Mouse (Mus musculus) neutrophil, adult 59 days (primary cell): ENCODE results near the gene Spryd3. TPM values are rescaled to one million over a fixed set of nuclear protein-coding genes. Genes with fewer than 3 reads are reported as not detected.

Source experiments
- total RNA-seq, 2 experiments: library from RNA; stranded (reverse); gene quantifications; 1 replicate in 1 of 2; 2 replicates in 1 of 2; pipeline ENCODE4 v1.2.4; 2023

Spryd3 gene
- 10 to 100 TPM; 21.7 to 27.2 TPM for total RNA-seq

DNA sequence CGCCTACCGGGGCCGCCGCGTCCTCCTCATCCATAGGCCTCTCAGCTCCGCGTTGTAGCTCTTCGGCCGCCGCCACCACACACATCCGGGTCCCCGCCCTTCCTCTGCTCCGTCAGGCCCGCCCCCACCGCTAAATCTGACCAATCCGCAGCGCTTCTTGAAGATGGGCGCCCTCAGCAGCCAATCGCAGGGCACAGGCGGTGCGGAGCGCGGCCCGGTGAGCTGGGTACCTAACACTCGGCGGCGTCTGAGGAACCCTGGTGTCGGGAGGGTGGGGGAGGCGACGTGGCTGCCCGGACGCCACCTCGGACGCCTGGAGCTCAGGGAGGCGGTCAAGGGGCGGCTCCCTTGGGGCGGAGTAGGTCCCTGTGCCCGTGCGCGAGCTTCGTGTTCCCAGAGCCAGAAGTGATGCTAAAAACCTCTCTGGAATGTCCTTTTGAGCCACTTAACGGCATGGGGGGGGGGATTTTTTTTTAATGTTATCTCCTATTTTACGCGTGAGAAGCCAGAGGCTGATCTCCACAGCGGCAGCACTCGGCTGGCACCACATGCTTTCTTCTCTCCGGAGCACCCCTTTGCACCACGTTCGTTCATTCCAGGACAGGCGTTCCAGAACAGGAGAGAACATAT lies at the start of gene Spryd3:
Spryd3 (minus strand) TSS at position 106 of the 630 bp plus-strand sequence.

DNA sequence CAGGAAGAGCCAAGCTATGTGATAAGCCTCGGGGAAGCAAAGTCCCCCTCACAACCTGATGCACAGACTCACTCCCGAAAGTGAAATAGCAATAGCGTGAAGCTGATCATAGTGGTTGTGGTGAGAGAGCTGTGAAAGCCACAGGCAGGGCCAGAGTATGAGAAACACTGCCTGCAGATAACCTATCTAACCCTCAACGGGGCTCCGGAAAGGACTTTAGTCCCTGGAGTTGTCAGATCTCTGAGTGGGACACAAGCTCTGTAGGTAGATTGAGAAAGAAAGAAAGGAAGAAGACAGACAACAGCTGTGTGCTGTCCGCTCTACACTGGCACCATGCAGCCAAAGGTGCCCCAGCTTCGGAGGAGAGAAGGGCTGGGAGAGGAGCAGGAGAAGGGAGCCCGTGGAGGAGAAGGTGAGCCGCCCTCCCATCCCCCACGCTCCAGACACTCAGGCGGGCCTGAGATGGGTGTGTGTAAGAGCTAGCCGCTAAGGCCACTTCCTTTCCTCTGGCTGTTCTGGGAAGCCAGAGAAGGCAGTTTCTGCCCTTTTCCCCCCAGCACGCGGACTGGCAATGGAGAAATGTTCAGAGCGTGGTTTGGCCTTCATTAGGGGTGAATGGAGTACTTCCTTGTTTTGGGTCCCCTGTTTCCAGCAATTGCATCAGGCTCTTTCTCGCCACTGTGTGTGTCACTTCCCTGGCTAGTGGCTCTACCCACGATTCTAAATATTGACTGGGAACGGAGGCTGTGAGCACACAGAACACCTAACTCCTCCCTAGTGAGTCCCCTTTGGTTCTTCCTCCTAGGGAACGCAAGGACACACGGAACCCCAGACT lies 14.5 kb upstream of the Spryd3 start, which contains the start of gene Soat2:
Soat2 (plus strand) TSS at position 226 of the 835 bp plus-strand sequence.

DNA sequence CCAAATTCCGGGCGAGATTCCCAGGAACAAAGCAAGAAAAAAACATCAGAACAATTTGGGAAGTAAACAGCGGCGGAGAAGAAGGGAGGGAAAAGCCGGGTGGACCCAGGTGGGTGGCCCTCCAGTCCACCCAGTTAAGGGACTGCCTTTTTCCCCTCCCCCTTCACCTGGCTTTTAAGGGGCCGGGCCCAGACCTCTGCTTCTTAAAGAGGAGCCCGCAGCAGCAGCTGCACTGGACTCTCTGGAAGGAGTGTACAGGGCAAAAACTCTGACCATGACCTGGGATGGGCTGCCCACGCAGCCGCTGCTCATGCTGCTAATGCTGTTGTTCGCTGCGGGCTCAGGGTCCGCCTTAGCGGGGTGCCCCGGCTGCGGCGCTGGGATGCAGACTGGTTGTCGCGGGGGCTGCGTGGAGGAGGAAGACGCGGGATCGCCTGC lies 8.3 kb upstream of the Spryd3 start, which contains the start of gene Igfbp6:
Igfbp6 (plus strand) TSS at position 89 of the 438 bp plus-strand sequence.

DNA sequence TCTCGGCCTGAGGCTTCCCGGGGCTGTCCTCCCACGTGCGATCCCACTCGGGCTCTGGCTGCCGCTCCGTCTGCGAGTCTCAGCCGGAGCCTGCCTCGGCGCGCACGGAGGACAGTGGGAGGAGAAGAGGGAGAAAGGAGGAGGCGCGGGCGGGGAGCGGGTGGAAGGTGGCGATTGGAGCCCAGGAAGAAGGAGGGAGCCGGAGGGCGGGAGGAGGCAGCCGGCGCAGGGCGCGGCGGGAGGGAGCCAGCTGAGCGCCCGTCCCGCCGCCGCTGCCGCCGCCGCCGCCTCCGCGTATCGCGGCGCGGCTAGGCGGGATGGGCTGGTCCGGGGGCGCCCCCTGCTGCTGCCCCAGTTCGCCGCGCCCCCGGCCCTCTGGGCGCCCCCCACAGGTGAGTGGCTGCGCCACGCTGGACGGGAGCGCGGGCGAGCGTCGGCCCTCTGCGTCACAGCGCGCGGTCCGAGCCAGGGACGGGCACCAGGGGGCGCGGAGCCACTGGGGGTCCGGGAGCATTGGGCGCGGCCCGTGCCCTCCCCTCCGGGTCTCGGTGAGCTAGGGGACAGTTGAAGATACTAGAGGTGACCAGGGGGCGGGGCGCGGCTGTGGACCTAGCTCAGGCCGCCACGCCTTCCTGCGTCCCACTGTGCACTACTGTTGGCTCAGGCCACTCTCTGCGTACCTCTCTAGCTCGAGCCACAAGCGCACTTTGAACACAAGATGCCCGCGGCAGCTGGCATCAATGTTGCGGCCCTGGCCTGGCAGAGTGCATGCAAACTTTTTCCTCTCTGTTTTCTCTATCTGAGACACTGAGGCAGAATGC lies 35.7 kb downstream of the Spryd3 start, which contains the start of gene Tns2:
Tns2 (plus strand) TSS at position 253 of the 821 bp plus-strand sequence.

DNA sequence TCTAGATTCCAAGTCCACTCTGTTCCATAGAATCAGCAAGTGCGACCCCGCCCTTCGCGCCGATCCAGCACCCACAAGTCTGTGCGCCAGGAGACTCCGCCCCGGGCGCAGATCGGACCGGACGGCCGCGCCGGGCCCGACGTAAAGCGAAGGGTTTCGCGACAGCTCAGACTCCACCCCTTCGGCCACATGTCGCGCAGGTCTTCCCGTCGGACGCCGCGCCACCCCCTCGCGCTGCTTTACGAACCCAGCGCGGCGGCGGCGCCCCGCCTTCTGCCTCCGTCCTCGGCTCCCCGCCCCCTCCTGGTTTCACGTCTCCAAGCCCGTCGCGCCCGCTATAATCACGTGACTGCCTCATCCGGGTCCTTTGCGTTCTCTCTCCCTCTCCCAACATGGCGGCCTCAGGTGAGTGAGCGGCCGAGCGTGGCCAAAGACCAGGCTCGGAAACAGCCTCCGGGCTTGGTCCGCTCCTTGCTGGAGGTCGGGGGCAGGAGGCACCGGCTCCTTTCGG lies 62.4 kb downstream of the Spryd3 start, which contains the start of gene Eif4b:
Eif4b (plus strand) TSS at position 215 of the 511 bp plus-strand sequence.

Other genes with a start within 250 kb of the Spryd3 start
- not detected for gene Krt76, start 243.3 kb downstream of the Spryd3 start, total RNA-seq
- gene Krt4, start 211.5 kb downstream of the Spryd3 start, total RNA-seq: not detected
- not detected for gene Krt79, start 195.9 kb downstream of the Spryd3 start, total RNA-seq
- not detected for gene Krt78, start 181.9 kb downstream of the Spryd3 start, total RNA-seq
- not detected for gene Krt8, start 131.8 kb downstream of the Spryd3 start, total RNA-seq
- under 1 TPM; 0.26 to 0.73 TPM for gene Krt18, start 108.1 kb downstream of the Spryd3 start, total RNA-seq
- gene Eif4b, start 62.5 kb downstream of the Spryd3 start, total RNA-seq: 100 to 1,000 TPM; 127 to 136 TPM
- gene Tns2, start 35.8 kb downstream of the Spryd3 start, total RNA-seq: 1 to 10 TPM; 1.4 TPM
- gene Igfbp6, start 8.1 kb upstream of the Spryd3 start, total RNA-seq: not detected
- gene Soat2, start 14.3 kb upstream of the Spryd3 start, total RNA-seq: under 1 TPM; 0.62 to 0.87 TPM
- gene Zfp740, start 67.0 kb upstream of the Spryd3 start, total RNA-seq: 10 to 100 TPM; 78.9 to 84.1 TPM
- 10 to 100 TPM; 21.4 to 23.3 TPM for gene Csad, start 68.5 kb upstream of the Spryd3 start, total RNA-seq
- 100 to 1,000 TPM; 191 to 291 TPM for gene Itgb7, start 95.7 kb upstream of the Spryd3 start, total RNA-seq
- 10 to 100 TPM; 37.8 to 49.0 TPM for gene Rarg, start 121.3 kb upstream of the Spryd3 start, total RNA-seq
- not detected for gene Gm9918, start 134.3 kb upstream of the Spryd3 start, total RNA-seq
- gene Mfsd5, start 143.2 kb upstream of the Spryd3 start, total RNA-seq: 10 to 100 TPM; 34.7 to 40.2 TPM
- 10 to 100 TPM; 37.9 to 49.1 TPM for gene Espl1, start 160.0 kb upstream of the Spryd3 start, total RNA-seq
- 100 to 1,000 TPM; 270 to 271 TPM for gene Pfdn5, start 189.9 kb upstream of the Spryd3 start, total RNA-seq
- 10 to 100 TPM; 30.6 to 32.7 TPM for gene Myg1, start 195.5 kb upstream of the Spryd3 start, total RNA-seq
- 10 to 100 TPM; 33.2 to 36.4 TPM for gene Aaas, start 214.5 kb upstream of the Spryd3 start, total RNA-seq
- not detected for gene Sp7, start 230.9 kb upstream of the Spryd3 start, total RNA-seq